Mouse (Mus musculus): Measurements from ENCODE around the gene Abca4. TPM values are rescaled to one million over a fixed set of nuclear protein-coding genes. Genes with fewer than 3 reads are reported as not detected.

Abca4 gene
- polyA plus RNA-seq, 1 experiment from 2014 or later: 1.3 TPM

GRCm38 (mm10) chr3:122082338-122082737, 38.1 kb downstream of the Abca4 start:
- H3K27me3 ChIP-seq: no peaks in the 10 kb centered on the region
- no peak overlapping the region for H3K4me2 ChIP-seq (replicated peaks)
- WGBS: 62% methylated on average over 7 of the region's 7 CpGs
- H3K36me3 ChIP-seq: no peaks in the 10 kb centered on the region
- H3K9ac ChIP-seq: no peak overlapping the region
- H3K27ac ChIP-seq (replicated peaks): 0 out of 2 replicates have a peak overlapping the region, but pooled peaks have one; percentile 17
- H3K4me3 ChIP-seq (replicated peaks): no peak overlapping the region
- ATAC-seq (ENCODE audit: insufficient number of reproducible peaks, low FRiP score, low TSS enrichment, low read depth): no peak
- no peaks in the 10 kb centered on the region for H3K9me3 ChIP-seq (replicated peaks)
- peaks cover 17% of the 10 kb centered on the region for H3K4me1 ChIP-seq

- ATAC-seq (ENCODE audit: insufficient number of reproducible peaks, low FRiP score, low TSS enrichment, low read depth): no peak
- Histone ChIP-seq H3K36me3 (no peaks in the 10 kb centered on the region), H3K4me1 (peaks cover 35% of the 10 kb centered on the region), H3K27ac (replicated peaks) (no peak overlapping the region), H3K27me3 (no peaks in the 10 kb centered on the region), H3K9me3 (replicated peaks) (no peaks in the 10 kb centered on the region), H3K9ac (no peak overlapping the region), H3K4me3 (replicated peaks) (no peak overlapping the region), H3K4me2 (replicated peaks) (no peak overlapping the region)
- WGBS: 32% methylated on average over 18 of the region's 18 CpGs
These were observed 41.1 kb downstream of the Abca4 start for GRCm38 (mm10) chr3:122085157-122085989.

GRCm38 (mm10) chr3:122088054-122088681, 43.9 kb downstream of the Abca4 start:
- H3K4me2 ChIP-seq (replicated peaks): no peak overlapping the region
- ATAC-seq (ENCODE audit: insufficient number of reproducible peaks, low FRiP score, low TSS enrichment, low read depth): peak; percentile 89
- H3K4me1 ChIP-seq: peaks cover 28% of the 10 kb centered on the region
- no peak overlapping the region for H3K9ac ChIP-seq
- WGBS: 31% methylated on average over 11 of the region's 11 CpGs
- H3K9me3 ChIP-seq (replicated peaks): no peaks in the 10 kb centered on the region
- no peaks in the 10 kb centered on the region for H3K36me3 ChIP-seq
- no peak overlapping the region for H3K4me3 ChIP-seq (replicated peaks)
- H3K27me3 ChIP-seq: no peaks in the 10 kb centered on the region
- peak overlapping the region; percentile 84 for H3K27ac ChIP-seq (replicated peaks)

- Histone ChIP-seq H3K27me3 (no peaks in the 10 kb centered on the region), H3K4me1 (peaks cover 24% of the 10 kb centered on the region), H3K4me2 (replicated peaks) (no peak overlapping the region), H3K27ac (replicated peaks) (no peak overlapping the region), H3K9ac (no peak overlapping the region), H3K36me3 (no peaks in the 10 kb centered on the region), H3K9me3 (replicated peaks) (no peaks in the 10 kb centered on the region), H3K4me3 (replicated peaks) (no peak overlapping the region)
- 88% methylated on average over 6 of the region's 6 CpGs for WGBS
- no peak for ATAC-seq (ENCODE audit: insufficient number of reproducible peaks, low FRiP score, low TSS enrichment, low read depth)
These were observed 46.1 kb downstream of the Abca4 start for GRCm38 (mm10) chr3:122090338-122090737.

- Histone ChIP-seq H3K9me3 (replicated peaks) (no peaks in the 10 kb centered on the region), H3K4me3 (replicated peaks) (no peak overlapping the region), H3K27ac (replicated peaks) (no peak overlapping the region), H3K27me3 (no peaks in the 10 kb centered on the region), H3K4me1 (peaks cover 13% of the 10 kb centered on the region; the same call in 1 of the 2 replicates), H3K4me2 (replicated peaks) (no peak overlapping the region), H3K36me3 (no peaks in the 10 kb centered on the region), H3K9ac (no peak overlapping the region)
- ATAC-seq (ENCODE audit: insufficient number of reproducible peaks, low FRiP score, low TSS enrichment, low read depth): no peak
- WGBS: 69% methylated on average over 5 of the region's 5 CpGs
These were observed 55.5 kb downstream of the Abca4 start for GRCm38 (mm10) chr3:122099713-122100112.

GRCm38 (mm10) chr3:122102091-122102490, 57.8 kb downstream of the Abca4 start:
- no peak overlapping the region for H3K4me2 ChIP-seq (replicated peaks)
- peaks cover 13% of the 10 kb centered on the region; the same call in 1 of the 2 replicates for H3K4me1 ChIP-seq
- no peaks in the 10 kb centered on the region for H3K9me3 ChIP-seq (replicated peaks)
- no peak overlapping the region for H3K4me3 ChIP-seq (replicated peaks)
- 55% methylated on average over 7 of the region's 7 CpGs for WGBS
- no peaks in the 10 kb centered on the region for H3K36me3 ChIP-seq
- no peak for ATAC-seq (ENCODE audit: insufficient number of reproducible peaks, low FRiP score, low TSS enrichment, low read depth)
- H3K27ac ChIP-seq (replicated peaks): no peak overlapping the region
- H3K27me3 ChIP-seq: no peaks in the 10 kb centered on the region
- no peak overlapping the region for H3K9ac ChIP-seq

GRCm38 (mm10) chr3:122103864-122104808, 59.9 kb downstream of the Abca4 start:
- 32% methylated on average over 20 of the region's 20 CpGs for WGBS
- H3K36me3 ChIP-seq: no peaks in the 10 kb centered on the region
- H3K27me3 ChIP-seq: no peaks in the 10 kb centered on the region
- no peaks in the 10 kb centered on the region for H3K9me3 ChIP-seq (replicated peaks)
- ATAC-seq (ENCODE audit: insufficient number of reproducible peaks, low FRiP score, low TSS enrichment, low read depth): peak; percentile 47; the same call in 1 of the 2 replicates
- H3K4me3 ChIP-seq (replicated peaks): peak overlapping the region; percentile 23
- H3K4me2 ChIP-seq (replicated peaks): peak overlapping the region; percentile 43
- peaks cover 8% of the 10 kb centered on the region; the same call in 1 of the 2 replicates for H3K4me1 ChIP-seq
- H3K27ac ChIP-seq (replicated peaks): peak overlapping the region; percentile 28; the same call in 1 of the 2 replicates
- no peak overlapping the region for H3K9ac ChIP-seq

- Histone ChIP-seq H3K27ac (replicated peaks) (0 out of 2 replicates have a peak overlapping the region, but pooled peaks have one; percentile 44), H3K4me1 (peaks cover 20% of the 10 kb centered on the region), H3K4me3 (replicated peaks) (no peak overlapping the region), H3K36me3 (no peaks in the 10 kb centered on the region), H3K4me2 (replicated peaks) (no peak overlapping the region), H3K9ac (no peak overlapping the region), H3K27me3 (no peaks in the 10 kb centered on the region), H3K9me3 (replicated peaks) (no peaks in the 10 kb centered on the region)
- no peak for ATAC-seq (ENCODE audit: insufficient number of reproducible peaks, low FRiP score, low TSS enrichment, low read depth)
- WGBS: 78% methylated on average over 8 of the region's 8 CpGs
These were observed 62.7 kb downstream of the Abca4 start for GRCm38 (mm10) chr3:122106920-122107319.

- WGBS: 81% methylated on average over 14 of the region's 14 CpGs
- H3K4me2 ChIP-seq (replicated peaks): no peak overlapping the region
- no peak for ATAC-seq (ENCODE audit: insufficient number of reproducible peaks, low FRiP score, low TSS enrichment, low read depth)
These were observed 63.5 kb downstream of the Abca4 start for GRCm38 (mm10) chr3:122107643-122108194.

GRCm38 (mm10) chr3:122109461-122109860, 65.2 kb downstream of the Abca4 start:
- 76% methylated on average over 4 of the region's 4 CpGs for WGBS
- no peak; the same call in 1 of the 2 replicates for ATAC-seq (ENCODE audit: insufficient number of reproducible peaks, low FRiP score, low TSS enrichment, low read depth)
- no peak overlapping the region for H3K9ac ChIP-seq

More at GRCm38 (mm10) chr3:122107643-122108194, 63.5 kb downstream of the Abca4 start:
- no peaks in the 10 kb centered on the region for H3K36me3 ChIP-seq
- H3K9me3 ChIP-seq (replicated peaks): no peaks in the 10 kb centered on the region
- no peak overlapping the region for H3K4me3 ChIP-seq (replicated peaks)
- no peak overlapping the region for H3K9ac ChIP-seq
- H3K4me1 ChIP-seq: peaks cover 24% of the 10 kb centered on the region
- H3K27me3 ChIP-seq: no peaks in the 10 kb centered on the region
- H3K27ac ChIP-seq (replicated peaks): no peak overlapping the region

More at GRCm38 (mm10) chr3:122109461-122109860, 65.2 kb downstream of the Abca4 start:
- H3K36me3 ChIP-seq: no peaks in the 10 kb centered on the region
- peaks cover 15% of the 10 kb centered on the region for H3K4me1 ChIP-seq
- H3K27me3 ChIP-seq: no peaks in the 10 kb centered on the region
- no peaks in the 10 kb centered on the region for H3K9me3 ChIP-seq (replicated peaks)
- no peak overlapping the region for H3K4me3 ChIP-seq (replicated peaks)
- H3K27ac ChIP-seq (replicated peaks): no peak overlapping the region
- no peak overlapping the region for H3K4me2 ChIP-seq (replicated peaks)
